Mouse (Mus musculus) CH12.LX (cell line): ENCODE measurements at regions not wholly inside any gene's neighbourhood (a gene's known extent, or its start where the extent isn't known, plus 50 kb on each side); places are given as distances from the start of the nearest gene placed in this dataset.

ENCODE experiments used
- DNase-seq: peaks from one replicate; pipeline ENCODE4 v3.0.0-alpha.2; 2013; ENCODE audit errors: extremely low read depth
- H3K27ac ChIP-seq: 2 replicates; pipeline ENCODE4 v1.5.1; 2012; ENCODE audit warnings: low read depth, mild to moderate bottlenecking, control low read depth, moderate library complexity; ENCODE audit not compliant: insufficient read depth
- H3K27me3 ChIP-seq: replicated peaks from 2 replicates; pipeline ENCODE3; 2012; ENCODE audit warnings: inconsistent platforms
- H3K36me3 ChIP-seq, 2 experiments: replicated peaks in 1 of 2; 2 replicates each; pipeline versions ENCODE3 to v1.6.1; 2012; ENCODE audit warnings: inconsistent platforms in 1 of 2, low read length in 1 of 2, mild to moderate bottlenecking in 1 of 2, mixed read lengths in 1 of 2, moderate library complexity in 1 of 2; ENCODE audit not compliant: control insufficient read depth in 1 of 2, insufficient read depth in 1 of 2
- H3K4me1 ChIP-seq, 2 experiments: 2 replicates each; pipeline ENCODE4 v1.6.1; 2012; ENCODE audit warnings: inconsistent platforms in 1 of 2, moderate library complexity in 1 of 2; ENCODE audit not compliant: insufficient read depth in 2 of 2, control insufficient read depth in 1 of 2
- H3K4me2 ChIP-seq: 2 replicates; pipeline ENCODE4 v1.6.1; 2012; ENCODE audit warnings: low read depth, mild to moderate bottlenecking, control low read depth; ENCODE audit not compliant: poor library complexity, insufficient read depth, severe bottlenecking
- H3K4me3 ChIP-seq, 3 experiments: fragments of 150-350 bp in 1 of 3; sonication (generic) in 1 of 3; replicated peaks in 1 of 3; 2 replicates each; pipeline versions ENCODE3 to v1.5.1; 2011 to 2012; ENCODE audit warnings: low read depth in 2 of 3, low read length in 2 of 3, mild to moderate bottlenecking in 2 of 3, moderate library complexity in 2 of 3, control low read depth in 1 of 3, improper control_type of control experiment in 1 of 3, inconsistent platforms in 1 of 3, mixed read lengths in 1 of 3; ENCODE audit not compliant: poor library complexity in 1 of 3
- H3K79me2 ChIP-seq: replicated peaks from 2 replicates; pipeline ENCODE4 v1.6.1; 2012; ENCODE audit warnings: mild to moderate bottlenecking, moderate library complexity; ENCODE audit not compliant: control insufficient read depth, poor library complexity, insufficient read depth, severe bottlenecking; ENCODE audit errors: extremely low read depth
- H3K9ac ChIP-seq: 2 replicates; pipeline ENCODE4 v1.6.1; 2012; ENCODE audit warnings: low read depth, mild to moderate bottlenecking, control low read depth, moderate library complexity; ENCODE audit not compliant: insufficient read depth
- H3K9me3 ChIP-seq: replicated peaks from 2 replicates; pipeline ENCODE3; 2012; ENCODE audit warnings: low read length, inconsistent platforms, mixed read lengths
- CTCF ChIP-seq, 2 experiments: IDR thresholded peaks in 1 of 2; conservative IDR thresholded peaks in 1 of 2; 2 replicates each; pipeline ENCODE4 v1.5.1; 2011 to 2012; ENCODE audit warnings: low read depth in 2 of 2, low read length in 2 of 2, improper control_type of control experiment in 1 of 2, inconsistent platforms in 1 of 2, mild to moderate bottlenecking in 1 of 2, moderate library complexity in 1 of 2
- EP300 ChIP-seq: IDR thresholded peaks from 2 replicates; pipeline ENCODE4 v1.6.1; 2011; ENCODE audit warnings: low read length, improper control_type of control experiment
- GABPA ChIP-seq: IDR thresholded peaks from 2 replicates; pipeline ENCODE4 v1.6.1; 2012; ENCODE audit warnings: low read depth, low read length, improper control_type of control experiment, inconsistent platforms; ENCODE audit not compliant: insufficient replicate concordance
- HCFC1 ChIP-seq: IDR thresholded peaks from 2 replicates; pipeline ENCODE4 v1.6.1; 2012; ENCODE audit warnings: low read depth, mild to moderate bottlenecking, inconsistent platforms, low read length, improper control_type of control experiment
- IRF4 ChIP-seq: IDR thresholded peaks from 2 replicates; pipeline ENCODE4 v1.6.1; 2014; ENCODE audit warnings: low read depth, mild to moderate bottlenecking, inconsistent platforms, low read length, improper control_type of control experiment
- KAT2A ChIP-seq: IDR thresholded peaks from 2 replicates; pipeline ENCODE4 v1.6.1; 2012; ENCODE audit warnings: low read length, improper control_type of control experiment, inconsistent platforms; ENCODE audit not compliant: insufficient replicate concordance
- MEF2A ChIP-seq: IDR thresholded peaks from 2 replicates; pipeline ENCODE4 v1.6.1; 2014; ENCODE audit warnings: low read depth, mild to moderate bottlenecking, inconsistent platforms, low read length, improper control_type of control experiment, borderline replicate concordance
- NELFE ChIP-seq: IDR thresholded peaks from 2 replicates; pipeline ENCODE4 v1.6.1; 2011; ENCODE audit warnings: low read depth, low read length, improper control_type of control experiment
- NRF1 ChIP-seq: IDR thresholded peaks from 2 replicates; pipeline ENCODE4 v1.6.1; 2014; ENCODE audit warnings: low read depth, mild to moderate bottlenecking, inconsistent platforms, low read length, improper control_type of control experiment, moderate library complexity
- POLR2A ChIP-seq: IDR thresholded peaks from 2 replicates; pipeline ENCODE4 v1.6.1; 2011; ENCODE audit warnings: low read depth, mild to moderate bottlenecking, improper control_type of control experiment, low read length
- POLR2AphosphoS2 ChIP-seq: IDR thresholded peaks from 2 replicates; pipeline ENCODE4 v1.6.1; 2011; ENCODE audit warnings: low read depth, low read length, improper control_type of control experiment
- RAD21 ChIP-seq: IDR thresholded peaks from 2 replicates; pipeline ENCODE4 v1.6.1; 2011; ENCODE audit warnings: low read depth, mild to moderate bottlenecking, low read length, improper control_type of control experiment, moderate library complexity
- SIN3A ChIP-seq: IDR thresholded peaks from 2 replicates; pipeline ENCODE4 v1.6.1; 2012; ENCODE audit warnings: low read length, improper control_type of control experiment, inconsistent platforms
- TBP ChIP-seq: conservative IDR thresholded peaks from 2 replicates; pipeline ENCODE4 v1.6.1; 2011; ENCODE audit warnings: low read depth, low read length, improper control_type of control experiment
- UBTF ChIP-seq: IDR thresholded peaks from 2 replicates; pipeline ENCODE4 v1.6.1; 2012; ENCODE audit warnings: low read depth, mild to moderate bottlenecking, inconsistent platforms, low read length, improper control_type of control experiment, moderate library complexity
- USF2 ChIP-seq: conservative IDR thresholded peaks from 2 replicates; pipeline ENCODE4 v1.6.1; 2011; ENCODE audit warnings: low read depth, low read length, improper control_type of control experiment
- dilution Hi-C: fragments of 300-500 bp; cut with MboI; formaldehyde crosslinking; loops from 2 replicates; pipeline ENCODE4 v1.14.3; 2020; ENCODE audit warnings: low sequenced_read_pairs; ENCODE audit not compliant: extremely low pct_unique_long_range_greater_than_20kb, extremely low pct_ligation_motif_present
- in situ Hi-C: fragments of 300-500 bp; cut with MboI; formaldehyde crosslinking; loops from 3 replicates; pipeline ENCODE4 v1.14.3; 2019; ENCODE audit warnings: low sequenced_read_pairs, low pct_ligation_motif_present, low pct_unique_long_range_greater_than_20kb, mixed read lengths

GRCm38 (mm10) chr14:46670221-46671046, 89.9 kb upstream of the Cdkn3 start:
- H3K27me3 ChIP-seq: no peaks in the 10 kb centered on the region
- TF ChIP-seq POLR2AphosphoS2 (no peak), MEF2A (no peak), HCFC1 (no peak), GABPA (no peak)
- dilution Hi-C loops: no loop called here
- in situ Hi-C loops: no loop called here
- peak overlapping the region; percentile 36; the same call in 1 of the 2 replicates for H3K27ac ChIP-seq
- H3K9me3 ChIP-seq: peaks cover 5% of the 10 kb centered on the region
- H3K4me2 ChIP-seq: no peak overlapping the region; the same call in 1 of the 2 replicates
- no peaks in the 10 kb centered on the region for H3K79me2 ChIP-seq
- H3K36me3 ChIP-seq: no peaks in the 10 kb centered on the region
- no peak overlapping the region for H3K4me3 ChIP-seq
- H3K9ac ChIP-seq: no peak overlapping the region
- H3K4me1 ChIP-seq: peaks cover 0 to 18% of the 10 kb centered on the region in 2 experiments; a peak in 3 of 4 replicates
- DNase-seq: no peak

GRCm38 (mm10) chr14:46668275-46668674, 92.1 kb upstream of the Cdkn3 start:
- H3K27ac ChIP-seq: no peak overlapping the region
- no peak for DNase-seq
- in situ Hi-C loops: no loop called here
- peaks cover 5% of the 10 kb centered on the region for H3K9me3 ChIP-seq
- H3K4me3 ChIP-seq: no peak overlapping the region
- H3K4me2 ChIP-seq: no peak overlapping the region
- H3K27me3 ChIP-seq: no peaks in the 10 kb centered on the region
- no peak for TF ChIP-seq POLR2A
- TF ChIP-seq, all 38 proteins: peak for 0
- H3K36me3 ChIP-seq: no peaks in the 10 kb centered on the region
- H3K79me2 ChIP-seq: no peaks in the 10 kb centered on the region
- no peak overlapping the region for H3K9ac ChIP-seq
- dilution Hi-C loops: no loop called here
- H3K4me1 ChIP-seq: peaks cover 2 to 18% of the 10 kb centered on the region in 2 experiments; a peak in 3 of 4 replicates

- dilution Hi-C loops (no loop called here), in situ Hi-C loops (no loop called here)
- no peak overlapping the region for H3K27ac ChIP-seq
- H3K4me2 ChIP-seq: no peak overlapping the region
- no peaks in the 10 kb centered on the region for H3K79me2 ChIP-seq
- TF ChIP-seq TBP (no peak), KAT2A (no peak), NELFE (no peak), SIN3A (no peak), CTCF (conservative IDR thresholded peaks at IDR 0.05 in 1 of 2, IDR thresholded peaks at IDR 0.05 in 1 of 2; ENCODE audit: low read depth in 2 of 2, low read length in 2 of 2) (no peak), EP300 (no peak), POLR2AphosphoS2 (no peak), USF2 (no peak), POLR2A (no peak), NRF1 (no peak), RAD21 (no peak), UBTF (no peak), IRF4 (no peak)
- H3K4me3 ChIP-seq: no peak overlapping the region
- H3K9ac ChIP-seq: no peak overlapping the region
- H3K4me1 ChIP-seq: 0 out of 4 replicates have a peak, but pooled peaks cover 0 to 2% of the 10 kb centered on the region in 2 experiments
- H3K9me3 ChIP-seq: no peaks in the 10 kb centered on the region
- no peaks in the 10 kb centered on the region for H3K36me3 ChIP-seq
- DNase-seq: no peak
- no peaks in the 10 kb centered on the region for H3K27me3 ChIP-seq
Observed at GRCm38 (mm10) chr14:46664305-46664704, 96.0 kb upstream of the Cdkn3 start.
